Mouse (Mus musculus) heart, adult 2 months (tissue): ENCODE data around the gene Sipa1l1. TPM values are rescaled to one million over a fixed set of nuclear protein-coding genes. Genes with fewer than 3 reads are reported as not detected.
"Not testable (repeated sequence)": the region's sequence is repeated elsewhere in the genome, so short reads cannot be mapped to it uniquely, and the experiment has no call there.

Experiments used
- DNase-seq, 2 experiments: peaks; one replicate each; pipeline ENCODE4 v3.0.0; 2021
- H3K27ac ChIP-seq: fragments of 200-600 bp; 2 replicates; pipeline ENCODE4 v1.8.1; 2022
- H3K27me3 ChIP-seq: fragments of 200-500 bp; 2 replicates; pipeline ENCODE4 v1.6.1; 2012; ENCODE audit warnings: mild to moderate bottlenecking, low read length, inconsistent platforms, mixed read lengths; ENCODE audit not compliant: control insufficient read depth, insufficient read depth
- H3K36me3 ChIP-seq: fragments of 200-500 bp; 2 replicates; pipeline ENCODE4 v1.6.1; 2012; ENCODE audit warnings: low read length, inconsistent platforms; ENCODE audit not compliant: control insufficient read depth, insufficient read depth
- H3K4me1 ChIP-seq: fragments of 200-500 bp; 2 replicates; pipeline ENCODE4 v1.6.1; 2011; ENCODE audit warnings: low read length; ENCODE audit not compliant: control insufficient read depth, insufficient read depth
- H3K4me3 ChIP-seq: fragments of 200-600 bp; 2 replicates; pipeline ENCODE4 v1.8.1; 2022
- H3K79me2 ChIP-seq: fragments of 200-500 bp; replicated peaks from 2 replicates; pipeline ENCODE4 v1.6.1; 2012; ENCODE audit warnings: mild to moderate bottlenecking, inconsistent platforms, low read length, moderate library complexity, mixed read lengths; ENCODE audit not compliant: control insufficient read depth, insufficient read depth
- H3K9ac ChIP-seq: fragments of 200-500 bp; 2 replicates; pipeline ENCODE4 v1.6.1; 2012; ENCODE audit warnings: low read depth, mild to moderate bottlenecking, control low read depth, inconsistent platforms, low read length, mixed read lengths
- CTCF ChIP-seq: fragments of 200-600 bp; IDR thresholded peaks from 2 replicates; pipeline ENCODE4 v1.8.1; 2022; ENCODE audit warnings: antibody characterized with exemption, mild to moderate bottlenecking, moderate library complexity
- EP300 ChIP-seq: fragments of 200-500 bp; IDR thresholded peaks from 2 replicates; pipeline ENCODE4 v1.6.1; 2011; ENCODE audit warnings: low read depth, low read length, control low read depth; ENCODE audit not compliant: insufficient read depth
- POLR2A ChIP-seq: fragments of 200-500 bp; IDR thresholded peaks from 2 replicates; pipeline ENCODE4 v1.6.1; 2011; ENCODE audit warnings: mild to moderate bottlenecking, low read depth, low read length, control low read depth; ENCODE audit not compliant: insufficient read depth
- WGBS: fragments of 180-500 bp; shearing (Covaris S2); methylation state at CpG from one replicate; pipeline ENCODE4 v1.1.7; 2018; 5-methylcytosine and 5-hydroxymethylcytosine counted together
- intact Hi-C: fragments of 180-260 bp; cut with DNase I; formaldehyde crosslinking; loops from one replicate; pipeline ENCODE4 v1.15.1; 2025
- polyA plus RNA-seq: library from polyadenylated mRNA; depleted of rRNA; stranded (reverse); fragments of >200 nt; gene quantifications from 2 replicates; pipeline ENCODE4 v1.2.3, GENCODE M21; 2012
- total RNA-seq, 2 experiments: library from RNA; stranded (reverse); gene quantifications; 2 replicates each; pipeline ENCODE4 v1.2.3; 2021

Gene Sipa1l1
- total and polyA plus RNA-seq, 3 experiments = 6.9 to 9.1 (median 8.4) TPM

GRCm38 (mm10) chr12:82489093-82489492 lies 320.0 kb downstream of the Sipa1l1 start:
- Histone ChIP-seq H3K4me3 (no peak overlapping the region), H3K79me2 (no peaks in the 10 kb centered on the region), H3K27ac (peak overlapping the region; percentile 61), H3K4me1 (0 out of 2 replicates have a peak, but pooled peaks cover 1% of the 10 kb centered on the region), H3K27me3 (no peaks in the 10 kb centered on the region), H3K36me3 (no peaks in the 10 kb centered on the region), H3K9ac (no peak overlapping the region)
- intact Hi-C loops = loop anchor here (5.0 kb wide), 1 partner anchor 468 kb away; no protein-coding TSS in a partner anchor
- DNase-seq = peak; percentile 21 to 47
- TF ChIP-seq CTCF (peak; percentile 61), POLR2A (no peak)
- 33% methylated on average over 4 of the region's 4 CpGs for WGBS

GRCm38 (mm10) chr12:82489621-82490020 lies 320.5 kb downstream of the Sipa1l1 start:
- Histone ChIP-seq H3K9ac (no peak overlapping the region), H3K36me3 (no peaks in the 10 kb centered on the region), H3K27me3 (no peaks in the 10 kb centered on the region), H3K4me1 (0 out of 2 replicates have a peak, but pooled peaks cover 1% of the 10 kb centered on the region), H3K27ac (peak overlapping the region; percentile 61), H3K4me3 (no peak overlapping the region), H3K79me2 (no peaks in the 10 kb centered on the region)
- intact Hi-C loops = loop anchor here (5.0 kb wide), 1 partner anchor 468 kb away; no protein-coding TSS in a partner anchor
- DNase-seq = peak in 1 of 2 experiments; percentile 28
- no peak for TF ChIP-seq CTCF
- TF ChIP-seq EP300 = peak; percentile 41; the same call in 1 of the 2 replicates
- WGBS = 28% methylated on average over 7 of the region's 7 CpGs

- Histone ChIP-seq H3K9ac (no peak overlapping the region), H3K27ac (no peak overlapping the region), H3K4me1 (0 out of 2 replicates have a peak, but pooled peaks cover 1% of the 10 kb centered on the region), H3K36me3 (no peaks in the 10 kb centered on the region), H3K27me3 (no peaks in the 10 kb centered on the region), H3K4me3 (no peak overlapping the region), H3K79me2 (no peaks in the 10 kb centered on the region)
- intact Hi-C loops = no loop called here
- no peak for DNase-seq
- TF ChIP-seq EP300 = no peak
- TF ChIP-seq POLR2A = no peak
- no peak for TF ChIP-seq CTCF
- WGBS = 91% methylated on average over 9 of the region's 9 CpGs
Measured at GRCm38 (mm10) chr12:82492456-82492855, 323.3 kb downstream of the Sipa1l1 start.

GRCm38 (mm10) chr12:82493260-82493659 lies 324.1 kb downstream of the Sipa1l1 start:
- H3K4me3 ChIP-seq, H3K4me1 ChIP-seq, H3K27me3 ChIP-seq, H3K36me3 ChIP-seq, H3K27ac ChIP-seq, DNase-seq, intact Hi-C loops, H3K79me2 ChIP-seq, H3K9ac ChIP-seq: not testable (repeated sequence)
- 80% methylated on average over 1 of the region's 1 CpGs for WGBS

- WGBS = 75% methylated on average over 4 of the region's 4 CpGs
- no peak overlapping the region for H3K9ac ChIP-seq
- intact Hi-C loops = loop anchor here (5.0 kb wide), 1 partner anchor 211 kb away; no protein-coding TSS in a partner anchor
Measured at GRCm38 (mm10) chr12:82495936-82496335, 326.8 kb downstream of the Sipa1l1 start.

GRCm38 (mm10) chr12:82497866-82498631 lies 328.9 kb downstream of the Sipa1l1 start:
- peak overlapping the region; percentile 22; the same call in 1 of the 2 replicates for H3K4me3 ChIP-seq
- intact Hi-C loops = loop anchor here (1.0 to 5.0 kb wide), 3 partner anchors 209 to 520 kb away; no protein-coding TSS in a partner anchor
- no peak overlapping the region for H3K27ac ChIP-seq
- no peak overlapping the region for H3K9ac ChIP-seq
- no peaks in the 10 kb centered on the region for H3K27me3 ChIP-seq
- H3K79me2 ChIP-seq = no peaks in the 10 kb centered on the region
- H3K4me1 ChIP-seq = no peaks in the 10 kb centered on the region
- H3K36me3 ChIP-seq = no peaks in the 10 kb centered on the region
- DNase-seq = peak; percentile 44 to 62
- WGBS = 23% methylated on average over 11 of the region's 11 CpGs
- TF ChIP-seq POLR2A = no peak
- peak; percentile 80 for TF ChIP-seq CTCF
- TF ChIP-seq EP300 = peak; percentile 34; the same call in 1 of the 2 replicates

More at GRCm38 (mm10) chr12:82495936-82496335, 326.8 kb downstream of the Sipa1l1 start:
- TF ChIP-seq CTCF (no peak), POLR2A (no peak), EP300 (no peak)
- Histone ChIP-seq H3K4me3 (no peak overlapping the region), H3K27ac (no peak overlapping the region), H3K36me3 (no peaks in the 10 kb centered on the region), H3K27me3 (no peaks in the 10 kb centered on the region), H3K79me2 (no peaks in the 10 kb centered on the region), H3K4me1 (no peaks in the 10 kb centered on the region)
- DNase-seq = no peak
